Mouse (Mus musculus): ENCODE measurements around the gene Eml6. TPM values are rescaled to one million over a fixed set of nuclear protein-coding genes. Genes with fewer than 3 reads are reported as not detected.
"Not testable (repeated sequence)": the region's sequence is repeated elsewhere in the genome, so short reads cannot be mapped to it uniquely, and the experiment has no call there.

Eml6 gene
- total and polyA plus RNA-seq, 3 experiments = under 0.01 to 0.22 TPM; not detected in 1

GRCm38 (mm10) chr11:29885160-29885559 lies 140.7 kb downstream of the Eml6 start:
- Histone ChIP-seq H3K4me3 (ENCODE audit: low read depth, low read length) (no peak overlapping the region), H3K27me3 (ENCODE audit: insufficient read depth, low read length) (no peaks in the 10 kb centered on the region; the same call in 1 of the 2 replicates), H3K4me1 (ENCODE audit: insufficient read depth, low read depth, low read length) (no peaks in the 10 kb centered on the region), H3K36me3 (replicated peaks) (no peaks in the 10 kb centered on the region), H3K9me3 (replicated peaks) (no peaks in the 10 kb centered on the region)
- DNase-seq (ENCODE audit: low spot score) (no peak), ATAC-seq (ENCODE audit: extremely low read depth, insufficient number of reproducible peaks, low FRiP score, poor library complexity, severe bottlenecking) (peak; percentile 34; the same call in 1 of the 2 replicates)
- TF ChIP-seq GATA2 (IDR thresholded peaks at IDR 0.05; ENCODE audit: borderline replicate concordance, low read depth, low read length) (no peak), GATA1 (IDR thresholded peaks at IDR 0.05; ENCODE audit: borderline replicate concordance, low read length) (no peak), CTCF (IDR thresholded peaks at IDR 0.05; ENCODE audit: low read depth, low read length) (no peak)

- Histone ChIP-seq H3K4me3 (ENCODE audit: low read depth, low read length) (no peak overlapping the region), H3K27me3 (ENCODE audit: insufficient read depth, low read length) (no peaks in the 10 kb centered on the region; the same call in 1 of the 2 replicates), H3K9me3 (replicated peaks) (no peaks in the 10 kb centered on the region), H3K36me3 (replicated peaks) (no peaks in the 10 kb centered on the region), H3K4me1 (ENCODE audit: insufficient read depth, low read depth, low read length) (no peaks in the 10 kb centered on the region)
- ATAC-seq (ENCODE audit: extremely low read depth, insufficient number of reproducible peaks, low FRiP score, poor library complexity, severe bottlenecking) (no peak), DNase-seq (ENCODE audit: low spot score) (no peak)
- TF ChIP-seq CTCF (IDR thresholded peaks at IDR 0.05; ENCODE audit: low read depth, low read length) = no peak
- TF ChIP-seq TAL1 (conservative IDR thresholded peaks at IDR 0.05; ENCODE audit: low read depth, low read length) = no peak
- no peak for TF ChIP-seq GATA2 (IDR thresholded peaks at IDR 0.05; ENCODE audit: borderline replicate concordance, low read depth, low read length)
- no peak for TF ChIP-seq GATA1 (IDR thresholded peaks at IDR 0.05; ENCODE audit: borderline replicate concordance, low read length)
- no peak for TF ChIP-seq POLR2AphosphoS5 (IDR thresholded peaks at IDR 0.05; ENCODE audit: insufficient replicate concordance, low read depth, low read length)
Observed at GRCm38 (mm10) chr11:29884355-29884754, 141.5 kb downstream of the Eml6 start.

- no peak overlapping the region for H3K4me3 ChIP-seq (ENCODE audit: low read depth, low read length)
- DNase-seq (ENCODE audit: low spot score) (no peak), ATAC-seq (ENCODE audit: extremely low read depth, insufficient number of reproducible peaks, low FRiP score, poor library complexity, severe bottlenecking) (no peak)
- H3K9me3 ChIP-seq (replicated peaks) = no peaks in the 10 kb centered on the region
- H3K27me3 ChIP-seq (ENCODE audit: insufficient read depth, low read length) = no peaks in the 10 kb centered on the region; the same call in 1 of the 2 replicates
- TF ChIP-seq TAL1 (conservative IDR thresholded peaks at IDR 0.05; ENCODE audit: low read depth, low read length) (no peak), CTCF (IDR thresholded peaks at IDR 0.05; ENCODE audit: low read depth, low read length) (no peak), POLR2AphosphoS5 (IDR thresholded peaks at IDR 0.05; ENCODE audit: insufficient replicate concordance, low read depth, low read length) (no peak), GATA1 (IDR thresholded peaks at IDR 0.05; ENCODE audit: borderline replicate concordance, low read length) (no peak), GATA2 (IDR thresholded peaks at IDR 0.05; ENCODE audit: borderline replicate concordance, low read depth, low read length) (no peak)
- H3K4me1 ChIP-seq (ENCODE audit: insufficient read depth, low read depth, low read length) = no peaks in the 10 kb centered on the region
- no peaks in the 10 kb centered on the region for H3K36me3 ChIP-seq (replicated peaks)
Observed at GRCm38 (mm10) chr11:29883024-29883423, 142.8 kb downstream of the Eml6 start.

GRCm38 (mm10) chr11:29879641-29880040 lies 146.2 kb downstream of the Eml6 start:
- Histone ChIP-seq H3K9me3 (replicated peaks) (no peaks in the 10 kb centered on the region), H3K27me3 (ENCODE audit: insufficient read depth, low read length) (no peaks in the 10 kb centered on the region; the same call in 1 of the 2 replicates), H3K36me3 (replicated peaks) (no peaks in the 10 kb centered on the region), H3K4me1 (ENCODE audit: insufficient read depth, low read depth, low read length) (no peaks in the 10 kb centered on the region), H3K4me3 (ENCODE audit: low read depth, low read length) (no peak overlapping the region)
- DNase-seq (ENCODE audit: low spot score) = no peak
- no peak for ATAC-seq (ENCODE audit: extremely low read depth, insufficient number of reproducible peaks, low FRiP score, poor library complexity, severe bottlenecking)
- TF ChIP-seq GATA2 (IDR thresholded peaks at IDR 0.05; ENCODE audit: borderline replicate concordance, low read depth, low read length) (no peak), GATA1 (IDR thresholded peaks at IDR 0.05; ENCODE audit: borderline replicate concordance, low read length) (no peak), POLR2AphosphoS5 (IDR thresholded peaks at IDR 0.05; ENCODE audit: insufficient replicate concordance, low read depth, low read length) (no peak), TAL1 (conservative IDR thresholded peaks at IDR 0.05; ENCODE audit: low read depth, low read length) (no peak), CTCF (IDR thresholded peaks at IDR 0.05; ENCODE audit: low read depth, low read length) (no peak)

GRCm38 (mm10) chr11:29877981-29878380 lies 147.9 kb downstream of the Eml6 start:
- Histone ChIP-seq H3K4me1 (ENCODE audit: insufficient read depth, low read depth, low read length) (no peaks in the 10 kb centered on the region), H3K36me3 (replicated peaks) (no peaks in the 10 kb centered on the region), H3K4me3 (ENCODE audit: low read depth, low read length) (no peak overlapping the region), H3K9me3 (replicated peaks) (no peaks in the 10 kb centered on the region), H3K27me3 (ENCODE audit: insufficient read depth, low read length) (no peaks in the 10 kb centered on the region; the same call in 1 of the 2 replicates)
- ATAC-seq (ENCODE audit: extremely low read depth, insufficient number of reproducible peaks, low FRiP score, poor library complexity, severe bottlenecking) (no peak), DNase-seq (ENCODE audit: low spot score) (no peak)
- TF ChIP-seq TAL1 (conservative IDR thresholded peaks at IDR 0.05; ENCODE audit: low read depth, low read length) (no peak), CTCF (IDR thresholded peaks at IDR 0.05; ENCODE audit: low read depth, low read length) (no peak), GATA2 (IDR thresholded peaks at IDR 0.05; ENCODE audit: borderline replicate concordance, low read depth, low read length) (no peak), POLR2AphosphoS5 (IDR thresholded peaks at IDR 0.05; ENCODE audit: insufficient replicate concordance, low read depth, low read length) (no peak), GATA1 (IDR thresholded peaks at IDR 0.05; ENCODE audit: borderline replicate concordance, low read length) (no peak)

- Histone ChIP-seq H3K4me3 (ENCODE audit: low read depth, low read length) (no peak overlapping the region), H3K9me3 (replicated peaks) (no peaks in the 10 kb centered on the region), H3K36me3 (replicated peaks) (no peaks in the 10 kb centered on the region), H3K4me1 (ENCODE audit: insufficient read depth, low read depth, low read length) (no peaks in the 10 kb centered on the region), H3K27me3 (ENCODE audit: insufficient read depth, low read length) (no peaks in the 10 kb centered on the region; the same call in 1 of the 2 replicates)
- no peak for TF ChIP-seq GATA1 (IDR thresholded peaks at IDR 0.05; ENCODE audit: borderline replicate concordance, low read length)
- TF ChIP-seq POLR2AphosphoS5 (IDR thresholded peaks at IDR 0.05; ENCODE audit: insufficient replicate concordance, low read depth, low read length) = no peak
- no peak for TF ChIP-seq GATA2 (IDR thresholded peaks at IDR 0.05; ENCODE audit: borderline replicate concordance, low read depth, low read length)
- TF ChIP-seq CTCF (IDR thresholded peaks at IDR 0.05; ENCODE audit: low read depth, low read length) = no peak
- no peak for TF ChIP-seq TAL1 (conservative IDR thresholded peaks at IDR 0.05; ENCODE audit: low read depth, low read length)
- DNase-seq (ENCODE audit: low spot score) (no peak), ATAC-seq (ENCODE audit: extremely low read depth, insufficient number of reproducible peaks, low FRiP score, poor library complexity, severe bottlenecking) (no peak)
Observed at GRCm38 (mm10) chr11:29877280-29877679, 148.6 kb downstream of the Eml6 start.

- DNase-seq (ENCODE audit: low spot score); H3K4me3 ChIP-seq (ENCODE audit: low read depth, low read length); H3K36me3 ChIP-seq (replicated peaks); H3K27me3 ChIP-seq (ENCODE audit: insufficient read depth, low read length); ATAC-seq (ENCODE audit: extremely low read depth, insufficient number of reproducible peaks, low FRiP score, poor library complexity, severe bottlenecking); H3K4me1 ChIP-seq (ENCODE audit: insufficient read depth, low read depth, low read length); H3K9me3 ChIP-seq (replicated peaks): not testable (repeated sequence)
Observed at GRCm38 (mm10) chr11:29874781-29875180, 151.1 kb downstream of the Eml6 start.

Data from G1E (cell line).